In genomic region chr9:46421688-46422274, GRCm38 (mm10) we compare ENCODE assay signal across 22 mouse cellular contexts.
DNase-seq lines count a peak whose midpoint lies in the region; ATAC-seq and TF ChIP-seq lines count a peak whose summit lies in the region.
"Had no signal": no experiment of that assay in that cellular context is flagged by ENCODE, and none has a peak within 500 bp of the region (broad histone marks: within the 10 kb centered on the region; RNA-seq: fewer than 3 reads in every experiment).

No protein-coding gene starts in this region.

- 28% methylated on average over 7 of the region's 7 CpGs for WGBS in hindbrain, postnatal 0 days
- 30% methylated on average over 7 of the region's 7 CpGs for WGBS in hindbrain, embryonic 13.5 days
- WGBS in kidney, embryonic 16.5 days, result 18% methylated on average over 7 of the region's 7 CpGs

- TF ChIP-seq CTCF in hindbrain, postnatal 0 days (IDR thresholded peaks at IDR 0.05; ENCODE audit: low read depth), result no peak

- H3K9ac ChIP-seq in hindbrain, postnatal 0 days (replicated peaks; ENCODE audit: low read length), result no peak overlapping the region
- no peak overlapping the region for H3K9ac ChIP-seq in hindbrain, embryonic 13.5 days
- H3K9ac ChIP-seq in kidney, embryonic 16.5 days (replicated peaks; ENCODE audit: low read length), result no peak overlapping the region
- H3K9ac ChIP-seq: forebrain, embryonic 13.5 days; heart, embryonic 13.5 days had no signal

- no peak overlapping the region for H3K4me3 ChIP-seq in hindbrain, postnatal 0 days (ENCODE audit: low read length)
- H3K4me3 ChIP-seq in hindbrain, embryonic 13.5 days, result no peak overlapping the region
- no peak overlapping the region for H3K4me3 ChIP-seq in kidney, embryonic 16.5 days (ENCODE audit: low read length)
- H3K4me3 ChIP-seq: forebrain, embryonic 10.5 days; forebrain, embryonic 13.5 days; heart, adult 2 months; heart, embryonic 10.5 days; heart, embryonic 13.5 days had no signal

- no peak for ATAC-seq in hindbrain, postnatal 0 days
- no peak for ATAC-seq in hindbrain, embryonic 13.5 days (ENCODE audit: low FRiP score)
- peak; percentile 87 for ATAC-seq in kidney, embryonic 16.5 days (ENCODE audit: low FRiP score, low TSS enrichment)
- ATAC-seq: activated CD4-positive, CD25-positive, alpha-beta regulatory T cell, adult 4 months; forebrain, embryonic 13.5 days; forebrain, embryonic 16.5 days had no signal

- no peak overlapping the region for H3K27ac ChIP-seq in hindbrain, postnatal 0 days
- no peak overlapping the region for H3K27ac ChIP-seq in hindbrain, embryonic 13.5 days
- H3K27ac ChIP-seq in kidney, embryonic 16.5 days (ENCODE audit: low read length), result no peak overlapping the region; the same call in 1 of the 2 replicates
- H3K27ac ChIP-seq: forebrain, embryonic 10.5 days; forebrain, embryonic 13.5 days; heart, adult 2 months; heart, embryonic 10.5 days; heart, embryonic 13.5 days had no signal

- H3K4me1 ChIP-seq in hindbrain, postnatal 0 days (ENCODE audit: insufficient read depth, low read length), result 0 out of 2 replicates have a peak, but pooled peaks cover 7% of the 10 kb centered on the region
- H3K4me1 ChIP-seq in hindbrain, embryonic 13.5 days (replicated peaks), result peaks cover 29% of the 10 kb centered on the region
- H3K4me1 ChIP-seq in kidney, embryonic 16.5 days (ENCODE audit: insufficient read depth, low read length), result peaks cover 19% of the 10 kb centered on the region; the same call in 1 of the 2 replicates
- H3K4me1 ChIP-seq: forebrain, embryonic 13.5 days had no signal

- H3K4me2 ChIP-seq in hindbrain, postnatal 0 days (ENCODE audit: low read depth, low read length), result no peak overlapping the region
- H3K4me2 ChIP-seq in hindbrain, embryonic 13.5 days, result no peak overlapping the region
- H3K4me2 ChIP-seq in kidney, embryonic 16.5 days (replicated peaks; ENCODE audit: low read depth, low read length), result no peak overlapping the region
- H3K4me2 ChIP-seq: forebrain, embryonic 13.5 days; heart, embryonic 13.5 days had no signal

- no peaks in the 10 kb centered on the region for H3K36me3 ChIP-seq in hindbrain, postnatal 0 days (ENCODE audit: insufficient read depth, low read length)
- H3K36me3 ChIP-seq in hindbrain, embryonic 13.5 days, result no peaks in the 10 kb centered on the region
- no peaks in the 10 kb centered on the region for H3K36me3 ChIP-seq in kidney, embryonic 16.5 days (ENCODE audit: insufficient read depth, low read length)
- H3K36me3 ChIP-seq: forebrain, embryonic 10.5 days; heart, embryonic 10.5 days; heart, embryonic 13.5 days had no signal

- DNase-seq in cerebellum, postnatal 10 days, result peak; percentile 23 to 31
- DNase-seq in cerebellum, postnatal 25 days, result no peak
- DNase-seq in hindbrain, postnatal 0 days (ENCODE audit: low spot score), result peak; percentile 10
- DNase-seq in kidney, postnatal 10 days, result no peak
- DNase-seq: adrenal gland, adult 8-10 months; adrenal gland, postnatal 25 days; cerebellum, adult 11-12 months; cerebellum, adult 8-10 months; cerebellum, postnatal 36 days; gastrocnemius, postnatal 10 days; gastrocnemius, postnatal 36 days; heart, adult 2 months; heart, postnatal 14 days; heart, postnatal 4 days had no signal

- H3K27me3 ChIP-seq in hindbrain, postnatal 0 days (ENCODE audit: insufficient read depth, low read length), result no peaks in the 10 kb centered on the region
- peaks cover 15% of the 10 kb centered on the region; the same call in 1 of the 2 replicates for H3K27me3 ChIP-seq in hindbrain, embryonic 13.5 days
- H3K27me3 ChIP-seq in kidney, embryonic 16.5 days (ENCODE audit: insufficient read depth, low read length), result 0 out of 2 replicates have a peak, but pooled peaks cover 3% of the 10 kb centered on the region

- no peaks in the 10 kb centered on the region for H3K9me3 ChIP-seq in hindbrain, postnatal 0 days (ENCODE audit: low read length)
- H3K9me3 ChIP-seq in hindbrain, embryonic 13.5 days, result no peaks in the 10 kb centered on the region
- H3K9me3 ChIP-seq in kidney, embryonic 16.5 days (ENCODE audit: low read length), result no peaks in the 10 kb centered on the region
- H3K9me3 ChIP-seq: forebrain, embryonic 10.5 days; forebrain, embryonic 13.5 days; heart, embryonic 10.5 days; heart, embryonic 13.5 days had no signal

Comparison
In these comparisons a context has a peak if more than half of its experiments do, and no peak if none do; other contexts are left out.
1. DNase-seq: peak in cerebellum, postnatal 10 days (2 of 2) and hindbrain, postnatal 0 days (single experiment); none in cerebellum, postnatal 25 days (0 of 2) and kidney, postnatal 10 days (single experiment).